Mouse (Mus musculus) brain, embryonic 14.5 days (tissue): ENCODE results near the gene Aldh1l1.

Experiments
- CTCF ChIP-seq: fragments of 200-500 bp; IDR thresholded peaks from 2 replicates; pipeline ENCODE4 v1.5.1; 2012; ENCODE audit warnings: inconsistent platforms, mild to moderate bottlenecking, moderate library complexity, borderline replicate concordance; ENCODE audit not compliant: insufficient read depth, insufficient read length; ENCODE audit errors: extremely low read depth
- POLR2A ChIP-seq: fragments of 200-500 bp; IDR thresholded peaks from 2 replicates; pipeline ENCODE4 v1.6.1; 2012; ENCODE audit warnings: mild to moderate bottlenecking, inconsistent platforms, borderline replicate concordance; ENCODE audit not compliant: poor library complexity, insufficient read depth, insufficient read length, severe bottlenecking; ENCODE audit errors: extremely low read depth

GRCm38 (mm10) chr6:90446883-90447282 is 39.3 kb upstream of the Aldh1l1 start:
- TF ChIP-seq CTCF (no peak), POLR2A (no peak)
